Mouse (Mus musculus) neural tube, embryonic 10.5 days (tissue): ENCODE measurements around the gene Snu13.

Experiments
- DNase-seq: peaks from one replicate; pipeline ENCODE4 v3.0.0-alpha.2; 2017; ENCODE audit warnings: low spot score; ENCODE audit errors: extremely low spot score

Gene Snu13

GRCm38 (mm10) chr15:82027276-82027675 lies 20.1 kb downstream of the Snu13 start:
- DNase-seq: no peak

- no peak for DNase-seq
These were observed 23.3 kb downstream of the Snu13 start for GRCm38 (mm10) chr15:82023965-82024635.

DNA sequence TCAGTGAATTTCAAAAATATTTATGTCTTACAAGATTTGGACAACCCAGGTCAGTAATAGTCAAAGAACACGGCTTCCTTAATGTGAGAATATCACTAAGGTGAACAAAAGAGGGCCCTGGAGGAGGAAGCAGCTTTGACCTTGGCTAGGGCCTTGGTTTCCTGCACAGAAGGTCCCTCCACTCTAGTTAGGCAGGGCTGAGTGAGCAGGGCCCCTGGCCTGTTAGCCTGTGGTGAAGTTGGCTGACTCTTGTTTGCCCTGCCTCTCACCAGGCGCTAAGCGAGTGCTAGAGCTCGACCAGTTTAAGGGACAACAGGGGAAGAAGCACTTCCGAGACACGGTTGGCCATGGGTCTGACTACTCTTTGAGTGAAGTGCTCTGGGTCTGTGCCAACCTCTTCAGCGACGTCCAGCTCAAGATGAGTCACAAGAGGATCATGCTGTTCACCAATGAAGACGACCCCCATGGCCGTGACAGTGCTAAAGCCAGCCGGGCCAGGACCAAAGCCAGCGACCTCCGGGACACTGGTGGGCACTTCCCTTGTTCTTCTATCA lies 24.8 kb downstream of the Snu13 start:
- DNase-seq: no peak

GRCm38 (mm10) chr15:82019288-82019687 lies 28.1 kb downstream of the Snu13 start:
- no peak for DNase-seq

DNA sequence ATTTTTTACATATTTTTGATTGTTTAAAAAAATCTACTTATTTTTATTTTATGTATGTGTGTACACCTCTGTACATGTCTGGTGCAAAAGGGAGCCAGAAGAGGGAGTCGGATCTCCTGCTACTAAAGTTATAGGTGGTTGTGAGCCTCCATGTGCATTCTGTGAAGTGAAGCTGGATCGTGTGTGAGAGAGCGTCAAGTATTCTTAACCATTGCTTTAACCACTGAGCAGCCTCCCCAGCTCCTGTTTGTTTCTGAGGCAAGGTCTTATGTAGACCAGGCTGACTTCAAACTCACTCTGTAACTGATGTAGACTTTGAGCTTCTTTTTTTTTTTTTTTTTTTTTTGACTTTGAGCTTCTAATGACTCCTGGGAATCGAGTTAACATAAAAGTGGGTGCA lies 29.9 kb downstream of the Snu13 start:
- DNase-seq: no peak

GRCm38 (mm10) chr15:82016830-82017229 lies 30.6 kb downstream of the Snu13 start:
- no peak for DNase-seq

GRCm38 (mm10) chr15:82016101-82016808 lies 31.1 kb downstream of the Snu13 start:
- DNase-seq: peak; percentile 98

- DNase-seq: peak; percentile 55
These were observed 31.9 kb downstream of the Snu13 start for GRCm38 (mm10) chr15:82015392-82016100.

- no peak for DNase-seq
These were observed 32.5 kb downstream of the Snu13 start for GRCm38 (mm10) chr15:82014745-82015391.

DNA sequence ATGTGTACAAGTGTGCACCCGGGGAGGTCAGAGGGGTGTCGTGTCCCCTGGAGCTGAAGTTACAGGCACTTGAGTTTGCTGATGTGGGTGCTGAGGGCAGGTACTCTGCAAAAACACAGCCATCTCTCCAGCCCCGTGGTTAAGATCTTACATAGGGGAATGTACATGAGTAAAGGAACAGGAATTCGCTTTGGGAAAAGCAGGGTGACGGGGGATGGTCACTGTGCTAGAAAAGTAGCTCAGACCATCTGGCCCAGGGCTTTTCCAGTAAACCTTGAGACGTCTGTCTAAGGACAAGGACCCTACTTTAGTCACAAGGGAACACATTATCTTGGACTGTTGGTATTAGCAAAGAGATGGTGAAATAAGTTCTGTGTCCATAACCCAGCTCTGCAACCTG lies 35.5 kb downstream of the Snu13 start:
- no peak for DNase-seq

DNA sequence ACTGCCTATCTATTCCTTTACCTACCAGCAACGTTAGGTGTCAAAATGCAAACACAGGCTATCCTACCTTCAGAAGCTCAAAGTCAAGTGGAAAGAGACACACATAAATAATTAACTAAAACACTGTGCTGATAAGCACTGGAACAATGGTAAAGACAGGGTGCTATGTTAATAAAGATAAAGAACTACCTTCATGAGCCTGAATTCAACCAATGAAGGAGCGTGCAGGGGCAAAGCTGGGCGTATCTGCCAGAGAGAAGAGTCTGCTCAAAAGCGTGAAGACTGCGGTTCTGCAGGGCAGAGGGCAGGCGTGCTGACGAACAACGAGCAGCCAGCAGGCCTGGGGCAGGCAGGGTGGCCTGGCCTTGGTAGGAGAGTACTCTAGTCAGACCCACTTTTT lies 43.1 kb downstream of the Snu13 start:
- DNase-seq: no peak

GRCm38 (mm10) chr15:81993992-81994391 lies 53.4 kb downstream of the Snu13 start:
- no peak for DNase-seq

- no peak for DNase-seq
These were observed 56.8 kb downstream of the Snu13 start for GRCm38 (mm10) chr15:81990549-81990948.
